Mouse (Mus musculus) gastrocnemius, adult 18-20 months (tissue): ENCODE measurements around the gene U2af1. TPM values are rescaled to one million over a fixed set of nuclear protein-coding genes. Genes with fewer than 3 reads are reported as not detected.
"Not testable (repeated sequence)": the region's sequence is repeated elsewhere in the genome, so short reads cannot be mapped to it uniquely, and the experiment has no call there.

Experiments
- DNase-seq: peaks from one replicate; pipeline ENCODE4 v3.0.0; 2021; ENCODE audit warnings: low spot score
- long read RNA-seq, 2 experiments: library from polyadenylated mRNA; stranded (forward); transcript quantifications; one replicate each; pipeline ENCODE4 v2.0.0; 2021
- total RNA-seq, 2 experiments: library from RNA; stranded (reverse); gene quantifications; 2 replicates each; pipeline ENCODE4 v1.2.3; 2021

U2af1 gene
- total RNA-seq: 10 to 100 TPM; 62.1 to 62.7 TPM
- long read RNA-seq, experiment 1, transcript U2af1-201 (8 exons, 1,046 nt): major isoform, 26 of 38 reads
- long read RNA-seq, experiment 1, partial matches to known transcripts: 0 of 38 reads
- long read RNA-seq, experiment 1, other reads (novel, unspliced or antisense): 4 of 38 reads
- long read RNA-seq, experiment 2, transcript U2af1-202 (8 exons, 923 nt): minor isoform, 5 of 35 reads
- long read RNA-seq, experiment 2, transcript U2af1-201 (8 exons, 1,046 nt): major isoform, 17 of 35 reads
- long read RNA-seq, experiment 2, partial matches to known transcripts: 1 of 35 reads
- long read RNA-seq, experiment 2, other reads (novel, unspliced or antisense): 6 of 35 reads

- peak; percentile 98 for DNase-seq
These were observed at the start of gene U2af1 for GRCm38 (mm10) chr17:31658468-31659185. TSS of gene U2af1 (minus strand) at chr17:31658892.

GRCm38 (mm10) chr17:31705271-31706020 is 46.8 kb upstream of the U2af1 start:
- DNase-seq: peak; percentile 85

DNA sequence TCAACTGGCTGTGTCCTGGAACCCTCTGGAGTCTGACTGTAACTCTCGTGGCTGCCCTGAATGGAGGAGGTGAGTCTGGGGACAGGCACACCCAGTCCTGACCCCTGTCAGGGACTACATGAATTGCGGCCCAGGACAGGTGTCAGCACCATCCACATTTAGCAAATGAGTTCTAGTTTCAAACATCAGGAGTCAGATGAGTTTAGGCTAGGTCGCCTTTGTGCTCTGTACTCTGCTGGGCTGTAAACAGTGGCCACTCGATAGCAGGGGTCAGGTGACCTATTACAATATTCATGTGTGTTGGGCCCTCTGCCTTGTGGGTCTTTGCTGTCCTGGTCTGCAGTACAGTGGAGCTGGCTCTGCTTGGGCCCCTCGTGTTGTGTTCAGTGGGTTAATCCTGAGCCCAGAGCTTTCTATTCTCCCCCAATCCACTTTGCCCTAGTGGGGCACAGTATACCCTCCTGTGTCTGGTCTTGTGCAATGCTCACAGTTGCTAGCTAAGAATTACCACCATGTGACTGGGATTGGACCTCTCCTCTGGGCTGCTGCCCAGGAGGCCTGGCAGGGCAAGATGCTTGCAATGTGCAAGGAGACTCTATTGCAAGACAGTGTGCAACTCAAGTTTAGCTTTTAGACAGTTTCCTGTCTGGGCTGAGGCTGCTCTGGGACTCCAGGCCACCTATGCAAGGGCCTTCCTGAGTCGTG is 44.7 kb upstream of the U2af1 start:
- peak; percentile 82 for DNase-seq

DNA sequence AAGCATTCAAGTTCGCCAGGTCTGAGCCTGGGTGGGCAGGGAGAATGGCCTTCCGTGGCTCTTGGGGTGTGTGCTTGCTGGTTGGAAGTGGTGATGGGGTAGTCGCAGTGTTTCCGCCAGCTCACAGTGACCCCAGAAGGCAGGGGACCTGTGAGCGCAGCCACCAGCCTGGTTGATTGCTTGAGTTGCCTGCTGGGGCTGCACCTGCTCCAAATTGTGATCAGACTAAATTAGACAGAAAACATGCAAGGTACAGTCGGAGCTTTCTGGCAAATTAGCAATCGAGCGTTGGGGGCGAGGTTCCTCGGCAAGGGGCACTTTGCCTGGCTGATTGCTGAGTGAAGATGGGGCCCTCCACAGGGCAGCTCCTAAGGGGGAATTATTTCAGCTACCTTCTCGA is 39.7 kb upstream of the U2af1 start:
- DNase-seq: no peak

- DNase-seq: not testable (repeated sequence)
These were observed 36.7 kb upstream of the U2af1 start for GRCm38 (mm10) chr17:31695356-31695755.

DNA sequence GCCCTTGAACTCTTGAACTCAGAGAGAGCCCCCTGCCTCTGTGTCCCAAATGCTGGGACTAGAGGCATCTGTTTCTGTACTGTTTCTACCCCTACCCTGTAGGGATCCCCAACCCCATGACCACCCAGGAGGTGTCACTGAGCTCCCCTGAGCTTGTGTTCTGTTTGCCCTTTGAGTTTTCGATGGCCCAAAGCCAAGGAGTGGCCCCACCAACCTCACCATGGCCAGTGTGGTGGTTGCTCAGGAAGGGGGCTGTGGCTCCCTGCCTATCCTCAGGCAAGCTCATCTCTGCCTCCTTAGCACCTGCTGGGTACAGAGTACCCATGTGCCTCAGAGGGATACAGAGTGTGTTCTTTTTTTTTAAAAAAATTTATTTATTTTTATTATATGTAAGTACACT is 36.3 kb upstream of the U2af1 start:
- DNase-seq: no peak

DNA sequence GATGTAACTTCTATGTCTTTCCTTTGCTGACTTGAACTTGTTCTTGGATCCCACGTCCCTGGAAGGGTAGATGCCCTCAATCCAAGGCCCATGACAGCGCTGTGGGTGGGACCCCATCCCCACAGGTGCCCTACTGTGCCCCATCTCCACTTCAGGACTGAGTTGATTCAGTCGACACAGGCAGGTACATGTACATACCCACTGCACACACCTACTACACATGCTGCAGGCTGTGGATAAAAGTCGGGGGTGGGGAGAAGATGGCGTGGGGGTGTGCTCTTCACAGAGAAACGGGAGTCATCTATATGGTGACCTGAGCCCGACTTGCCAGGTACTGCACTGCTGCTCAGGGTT is 35.3 kb upstream of the U2af1 start:
- DNase-seq: no peak

GRCm38 (mm10) chr17:31693330-31694022 is 34.8 kb upstream of the U2af1 start:
- DNase-seq: peak; percentile 86

DNA sequence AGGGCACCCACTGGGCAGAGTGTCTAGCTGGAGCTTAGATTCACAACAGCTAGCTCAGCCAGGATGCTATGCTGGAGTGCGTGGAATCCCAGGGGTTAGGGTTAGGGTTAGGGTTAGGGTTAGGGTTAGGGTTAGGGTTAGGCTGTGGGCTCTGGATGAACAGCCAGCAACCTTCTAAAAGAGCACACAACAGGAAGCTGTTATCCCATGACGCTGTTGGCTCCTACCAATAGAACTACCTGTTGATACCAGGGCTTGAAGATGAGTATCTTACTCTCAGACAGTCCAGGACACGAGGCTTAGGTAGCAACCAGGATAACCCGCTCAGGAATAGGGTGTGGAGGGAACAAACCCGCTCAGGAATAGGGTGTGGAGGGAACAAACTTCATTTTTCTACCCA is 34.2 kb upstream of the U2af1 start:
- DNase-seq: no peak

DNA sequence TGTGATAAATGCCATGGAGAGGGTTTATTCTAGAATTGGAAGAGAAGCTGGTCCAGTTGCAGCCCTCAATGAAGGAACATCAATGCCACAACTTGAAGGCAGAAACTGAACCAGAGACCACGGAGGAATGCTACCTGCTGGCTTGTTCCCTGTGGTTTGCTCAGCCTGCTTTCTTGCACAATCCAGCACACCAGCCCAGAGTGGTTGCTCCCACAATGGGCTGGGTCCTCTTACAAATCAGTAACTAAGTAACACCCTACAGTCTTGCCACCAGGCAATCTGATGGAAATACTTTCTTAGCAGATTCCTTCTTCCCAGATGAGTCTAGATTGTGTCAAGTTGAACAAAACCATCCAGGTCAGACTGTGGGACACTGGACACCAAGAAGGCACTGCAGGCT is 30.9 kb upstream of the U2af1 start:
- DNase-seq: no peak

GRCm38 (mm10) chr17:31688112-31688511 is 29.4 kb upstream of the U2af1 start:
- peak; percentile 34 for DNase-seq

DNA sequence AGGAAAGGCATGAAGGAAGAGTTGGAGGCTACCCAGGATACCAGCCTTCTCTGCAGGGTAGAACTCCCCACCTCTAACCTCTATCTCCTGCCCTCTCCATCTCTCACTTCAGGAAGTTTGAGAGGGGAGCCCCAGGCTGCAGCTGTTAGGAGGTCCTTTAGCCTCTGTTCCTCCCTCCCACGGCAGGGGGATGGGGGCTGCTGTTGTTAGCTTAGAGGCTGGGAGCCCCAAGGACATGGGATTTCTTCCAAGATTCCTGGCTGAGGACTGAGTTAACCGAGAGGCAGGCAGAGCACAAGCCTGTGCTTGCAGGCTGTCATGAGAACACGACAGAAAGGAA is 27.5 kb upstream of the U2af1 start:
- no peak for DNase-seq

GRCm38 (mm10) chr17:31685514-31686224 is 27.0 kb upstream of the U2af1 start:
- peak; percentile 91 for DNase-seq

DNA sequence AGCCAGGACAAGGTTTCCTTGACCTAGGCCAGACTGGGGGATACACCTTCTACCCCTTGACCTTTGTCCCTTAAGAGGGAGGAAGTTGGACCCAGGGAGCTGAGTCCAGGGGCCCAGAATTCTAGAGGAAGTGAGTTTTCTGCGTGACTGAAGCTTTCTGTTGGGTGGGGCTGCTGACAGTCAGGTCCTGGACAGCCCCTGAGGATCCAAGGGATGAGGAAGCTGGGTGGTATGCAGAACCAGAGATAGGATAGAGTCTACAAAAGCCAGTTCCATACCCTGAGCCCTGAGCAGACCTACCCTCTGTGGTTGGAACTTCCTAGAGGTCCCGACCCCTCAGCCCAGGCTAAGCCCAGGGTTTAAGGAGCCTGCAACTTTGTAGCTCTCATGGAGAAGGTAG is 21.8 kb upstream of the U2af1 start:
- DNase-seq: no peak

- DNase-seq: no peak
These were observed 18.8 kb upstream of the U2af1 start, which contains the start of gene Cryaa for GRCm38 (mm10) chr17:31677507-31677906. TSS of gene Cryaa (plus strand) at chr17:31677807.

DNA sequence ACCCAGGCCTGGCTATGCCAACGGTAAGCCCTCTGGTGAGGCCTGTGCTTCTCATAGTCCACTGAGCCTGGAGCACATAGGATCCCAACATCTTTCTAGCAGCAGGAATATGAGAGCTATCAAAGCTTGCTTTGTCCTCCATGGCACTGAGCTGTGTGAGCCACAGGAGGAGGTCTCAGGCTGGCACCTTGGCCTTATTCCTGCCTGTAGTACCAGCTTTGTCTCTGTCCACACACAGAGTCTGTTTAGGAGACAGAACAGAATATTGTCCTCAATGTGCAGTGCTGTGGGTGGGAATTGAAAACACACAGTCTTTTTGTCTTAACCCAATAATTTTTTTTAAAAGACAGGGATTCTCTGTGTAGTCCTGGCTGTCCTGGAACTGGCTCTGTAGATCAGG is 15.7 kb upstream of the U2af1 start:
- no peak for DNase-seq

GRCm38 (mm10) chr17:31672279-31672678 is 13.6 kb upstream of the U2af1 start:
- DNase-seq: no peak

DNA sequence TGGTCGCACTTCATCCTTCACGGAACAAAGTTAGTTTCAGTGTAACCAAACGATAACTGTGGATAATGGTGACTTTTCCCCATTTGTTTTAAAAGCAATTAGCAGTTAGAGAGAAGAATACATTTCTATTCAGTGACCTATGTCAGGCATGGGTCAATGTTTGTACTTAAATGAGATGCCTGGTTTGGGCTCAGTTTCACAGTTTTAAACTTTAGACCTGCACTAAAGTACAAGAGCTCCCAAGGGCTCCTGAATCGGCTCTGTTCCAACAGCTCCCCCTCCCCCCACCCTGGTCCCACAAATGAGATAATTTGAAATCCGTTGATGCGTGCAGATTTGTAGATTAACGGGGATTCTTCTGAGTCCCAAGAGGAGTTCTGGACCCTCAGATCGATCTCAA is 13.0 kb upstream of the U2af1 start:
- DNase-seq: no peak

DNA sequence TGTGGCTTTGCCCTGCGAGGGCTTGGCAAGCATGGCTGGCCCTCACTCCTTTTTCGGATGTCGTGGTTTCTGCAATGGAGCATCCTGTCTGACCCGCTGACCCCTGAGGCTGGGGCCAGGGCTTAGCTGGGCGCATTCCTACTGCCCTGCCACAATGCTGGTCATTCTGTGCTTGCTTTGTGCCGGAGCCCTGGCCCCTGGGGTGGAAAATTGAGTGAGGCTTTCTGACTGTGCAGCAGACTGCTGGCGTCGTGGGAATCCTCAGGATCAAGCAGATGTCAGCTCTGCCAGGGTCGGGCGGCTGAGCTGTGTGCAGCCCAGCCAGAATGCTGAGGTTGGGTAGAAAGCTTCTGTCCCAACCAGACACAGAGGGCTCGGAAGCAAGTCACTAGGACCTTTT is 11.5 kb upstream of the U2af1 start:
- DNase-seq: no peak

- DNase-seq: no peak
These were observed 9.6 kb upstream of the U2af1 start for GRCm38 (mm10) chr17:31668306-31668705.

GRCm38 (mm10) chr17:31664760-31665159 is 6.1 kb upstream of the U2af1 start:
- DNase-seq: peak; percentile 80
